Mouse (Mus musculus): ENCODE results near the gene Shisal1. TPM values are rescaled to one million over a fixed set of nuclear protein-coding genes. Genes with fewer than 3 reads are reported as not detected.

Shisal1 gene
- 42.8 and 49.5 TPM in 2 replicates for polyA plus RNA-seq (2012; rRNA removed)

GRCm38 (mm10) chr15:84446997-84447396 lies at the start of gene Shisal1:
TSS of gene Shisal1 (minus strand) at chr15:84447097.
- DNase-seq (ENCODE audit: extremely low spot score in 1 of 2, low spot score in 1 of 2), result no peak

GRCm38 (mm10) chr15:84490486-84490885 lies 43.6 kb upstream of the Shisal1 start:
- no peak for DNase-seq (ENCODE audit: extremely low spot score in 1 of 2, low spot score in 1 of 2)

- peak in 1 of 2 experiments; percentile 13 for DNase-seq (ENCODE audit: extremely low spot score in 1 of 2, low spot score in 1 of 2)
These were observed 37.4 kb upstream of the Shisal1 start for GRCm38 (mm10) chr15:84484255-84484654.

- DNase-seq (ENCODE audit: extremely low spot score in 1 of 2, low spot score in 1 of 2), result no peak
These were observed 36.7 kb upstream of the Shisal1 start for GRCm38 (mm10) chr15:84483622-84484021.

GRCm38 (mm10) chr15:84481259-84481877 lies 34.5 kb upstream of the Shisal1 start:
- DNase-seq (ENCODE audit: extremely low spot score in 1 of 2, low spot score in 1 of 2), result no peak

GRCm38 (mm10) chr15:84469391-84469790 lies 22.5 kb upstream of the Shisal1 start:
- DNase-seq (ENCODE audit: extremely low spot score in 1 of 2, low spot score in 1 of 2), result no peak

GRCm38 (mm10) chr15:84467761-84468160 lies 20.9 kb upstream of the Shisal1 start:
- DNase-seq (ENCODE audit: extremely low spot score in 1 of 2, low spot score in 1 of 2), result no peak

GRCm38 (mm10) chr15:84466458-84467267 lies 19.8 kb upstream of the Shisal1 start:
- no peak for DNase-seq (ENCODE audit: extremely low spot score in 1 of 2, low spot score in 1 of 2)

GRCm38 (mm10) chr15:84461429-84461828 lies 14.5 kb upstream of the Shisal1 start:
- DNase-seq (ENCODE audit: extremely low spot score in 1 of 2, low spot score in 1 of 2), result no peak

- DNase-seq (ENCODE audit: extremely low spot score in 1 of 2, low spot score in 1 of 2), result no peak
These were observed 12.1 kb upstream of the Shisal1 start for GRCm38 (mm10) chr15:84458983-84459382.

- no peak for DNase-seq (ENCODE audit: extremely low spot score in 1 of 2, low spot score in 1 of 2)
These were observed 8.4 kb upstream of the Shisal1 start for GRCm38 (mm10) chr15:84455286-84455685.

GRCm38 (mm10) chr15:84453091-84453490 lies 6.2 kb upstream of the Shisal1 start:
- DNase-seq (ENCODE audit: extremely low spot score in 1 of 2, low spot score in 1 of 2), result no peak

- DNase-seq (ENCODE audit: extremely low spot score in 1 of 2, low spot score in 1 of 2), result peak; percentile 73 to 87
These were observed 3.7 kb upstream of the Shisal1 start for GRCm38 (mm10) chr15:84450441-84451183.

- no peak for DNase-seq (ENCODE audit: extremely low spot score in 1 of 2, low spot score in 1 of 2)
These were observed 833 bp downstream of the Shisal1 start for GRCm38 (mm10) chr15:84445812-84446716.

- no peak for DNase-seq (ENCODE audit: extremely low spot score in 1 of 2, low spot score in 1 of 2)
These were observed 2.7 kb downstream of the Shisal1 start for GRCm38 (mm10) chr15:84444181-84444580.

GRCm38 (mm10) chr15:84443631-84444030 lies 3.3 kb downstream of the Shisal1 start:
- no peak for DNase-seq (ENCODE audit: extremely low spot score in 1 of 2, low spot score in 1 of 2)

GRCm38 (mm10) chr15:84441682-84442315 lies 5.1 kb downstream of the Shisal1 start:
- no peak for DNase-seq (ENCODE audit: extremely low spot score in 1 of 2, low spot score in 1 of 2)

GRCm38 (mm10) chr15:84440820-84441219 lies 6.1 kb downstream of the Shisal1 start:
- no peak for DNase-seq (ENCODE audit: extremely low spot score in 1 of 2, low spot score in 1 of 2)

- DNase-seq (ENCODE audit: extremely low spot score in 1 of 2, low spot score in 1 of 2), result no peak
These were observed 13.2 kb downstream of the Shisal1 start for GRCm38 (mm10) chr15:84433586-84434185.

Measured in frontal cortex, adult 2 months (tissue).